Mouse (Mus musculus): Measurements from ENCODE around the gene Klhdc3.

DNA sequence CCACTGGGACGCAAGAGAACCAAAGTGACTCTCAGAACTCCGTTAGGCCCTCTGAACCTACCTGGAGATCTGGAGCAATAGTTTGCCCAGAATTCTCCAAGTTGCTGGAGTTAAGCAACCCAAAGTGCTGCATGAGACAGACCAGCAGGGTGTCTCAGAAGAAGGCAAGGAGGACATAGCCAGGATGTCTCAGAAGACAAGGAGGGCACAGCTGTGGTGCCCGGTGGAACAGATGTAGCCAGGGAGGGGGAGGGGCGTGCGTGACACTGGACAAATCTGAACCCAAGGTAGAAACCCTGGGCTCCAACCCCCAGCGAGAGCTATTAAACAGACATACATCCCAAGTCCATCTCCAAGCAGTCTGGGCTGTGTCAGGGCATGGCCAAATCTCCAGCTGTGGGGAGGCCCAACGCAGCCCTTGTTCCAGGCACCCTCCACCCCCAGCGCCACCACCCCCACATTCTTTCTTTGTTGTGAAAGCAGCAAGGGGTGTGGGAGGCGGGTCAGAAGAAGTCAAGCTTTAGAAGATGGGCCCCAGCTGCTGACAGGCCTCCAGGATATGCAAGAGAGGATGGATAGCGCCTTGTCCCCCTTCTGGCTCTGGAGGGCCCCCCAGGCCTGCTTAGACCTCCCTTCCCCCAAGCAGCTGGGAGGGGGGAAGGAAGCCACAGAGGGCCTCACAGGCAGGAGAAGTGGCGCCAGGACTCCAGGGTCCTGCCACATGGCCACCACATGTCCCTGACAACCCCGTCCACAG lies 50.9 kb downstream of the Klhdc3 start:
- TF ChIP-seq GATA1 (IDR thresholded peaks at IDR 0.05; ENCODE audit: borderline replicate concordance, low read length) (no peak), FLI1 (IDR thresholded peaks at IDR 0.05; ENCODE audit: low read length) (no peak)
